Mouse (Mus musculus) large intestine, adult 2 months (tissue): ENCODE data around the gene Vmn1r10. TPM values are rescaled to one million over a fixed set of nuclear protein-coding genes. Genes with fewer than 3 reads are reported as not detected.

ENCODE experiments used
- DNase-seq: peaks from one replicate; pipeline ENCODE4 v3.0.0-alpha.2; 2012; ENCODE audit warnings: low read depth, low spot score
- WGBS: fragments of 180-500 bp; shearing (Covaris S2); methylation state at CpG from one replicate; pipeline ENCODE4 v1.1.7; 2018; 5-methylcytosine and 5-hydroxymethylcytosine counted together
- polyA plus RNA-seq: library from polyadenylated mRNA; depleted of rRNA; stranded (reverse); fragments of >200 nt; gene quantifications from 2 replicates; pipeline ENCODE4 v1.2.3, GENCODE M21; 2012; rRNA removed

Vmn1r10 gene
- polyA plus RNA-seq: not detected in 2 replicates

DNA sequence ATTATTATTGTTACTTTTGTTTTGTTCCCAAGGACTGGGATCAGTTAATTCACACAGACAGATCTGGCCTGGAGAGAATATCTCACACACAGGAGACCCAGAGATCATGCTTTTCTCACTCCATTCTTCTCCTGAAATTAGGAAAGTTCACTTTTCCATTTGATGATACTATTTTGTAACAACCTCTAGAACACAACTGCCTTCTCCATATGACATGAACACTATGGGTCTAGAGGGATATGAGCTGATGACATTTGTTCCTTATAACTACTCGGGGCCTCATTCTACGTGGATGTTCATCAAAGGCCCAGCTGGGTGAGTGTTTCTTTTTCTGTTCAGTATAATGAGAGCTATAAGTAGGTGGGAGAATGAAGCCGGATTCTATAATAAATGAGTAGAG is at the start of gene Vmn1r10:
TSS of gene Vmn1r10 (plus strand) at position 301 of the 400 bp plus-strand sequence.
- DNase-seq: no peak
- 85% methylated on average over 3 of the region's 3 CpGs for WGBS

DNA sequence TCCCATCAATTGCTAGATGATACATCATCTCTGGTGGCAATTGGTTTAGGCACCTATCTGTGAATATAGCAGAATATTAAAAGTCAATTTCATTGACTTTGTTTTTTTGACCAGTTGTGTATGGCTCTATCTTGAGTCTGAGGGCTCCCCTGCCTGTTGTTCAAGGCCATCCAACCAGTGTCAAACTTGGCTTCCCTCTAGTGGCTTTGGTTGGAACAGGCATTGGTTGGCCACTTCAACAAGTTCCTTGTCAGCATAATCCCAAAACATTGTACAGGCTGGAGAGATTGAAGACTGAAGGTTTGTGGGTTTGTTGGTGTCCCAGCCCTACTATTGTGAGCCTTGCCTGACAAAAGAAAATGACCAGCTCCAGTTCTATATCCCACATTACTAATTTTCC is 45.5 kb upstream of the Vmn1r10 start:
- no peak for DNase-seq

DNA sequence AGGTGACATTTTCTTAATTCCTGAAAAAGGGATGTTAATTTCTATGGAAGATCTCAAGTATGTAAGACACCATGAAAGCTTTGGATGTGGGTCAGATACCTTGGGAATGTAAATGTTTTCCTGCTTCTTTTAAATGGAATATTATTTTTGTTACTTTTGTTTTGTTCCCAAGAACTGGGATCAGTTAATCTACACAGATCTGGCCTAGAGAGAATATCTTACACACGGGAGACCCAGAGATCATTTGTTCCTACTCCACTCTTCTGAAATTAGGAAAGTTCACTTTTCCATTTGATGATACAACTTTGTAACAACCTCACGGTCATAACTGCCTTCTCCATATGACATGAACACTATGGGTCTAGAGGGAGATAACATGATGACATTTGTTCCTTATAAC is 42.8 kb upstream of the Vmn1r10 start, which contains the start of gene Vmn1r9:
TSS of gene Vmn1r9 (plus strand) at position 301 of the 400 bp plus-strand sequence.
- WGBS: 81% methylated on average over 2 of the region's 2 CpGs
- no peak for DNase-seq

DNA sequence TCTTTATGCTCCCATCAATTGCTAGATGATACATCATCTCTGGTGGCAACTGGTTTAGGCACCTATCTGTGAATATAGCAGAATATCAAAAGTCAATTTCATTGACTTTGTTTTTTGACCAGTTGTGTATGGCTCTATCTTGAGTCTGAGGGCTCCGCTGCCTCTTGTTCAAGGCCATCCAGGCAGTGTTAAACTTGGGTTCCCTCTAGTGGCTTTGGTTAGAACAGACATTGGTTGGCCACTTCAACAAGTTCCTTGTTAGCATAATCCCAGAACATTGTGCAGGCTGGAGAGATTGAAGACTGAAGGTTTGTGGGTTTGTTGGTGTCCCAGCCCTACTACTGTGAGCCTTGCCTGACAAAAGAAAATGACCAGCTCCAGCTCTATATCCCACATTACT is 2.9 kb upstream of the Vmn1r10 start:
- WGBS: 67% methylated on average over 1 of the region's 1 CpGs
- no peak for DNase-seq

DNA sequence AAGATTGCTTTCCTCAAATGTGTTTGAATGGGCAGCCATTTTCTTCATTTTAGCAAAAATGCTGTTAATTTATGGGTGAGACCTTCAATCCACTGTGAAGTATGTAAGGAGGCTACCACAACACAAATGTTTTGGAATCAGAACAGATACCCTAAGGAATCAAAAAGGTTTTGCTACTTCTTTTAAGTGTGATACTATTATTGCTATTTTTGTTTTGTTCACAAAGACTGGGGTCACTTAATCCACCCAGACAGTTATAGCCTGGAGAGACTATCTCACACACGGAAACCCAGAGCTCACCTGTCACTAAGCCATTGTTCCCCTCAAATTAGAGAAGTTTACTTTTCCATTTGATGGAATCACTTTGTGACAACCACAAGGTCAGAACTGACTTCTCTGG is 23.9 kb downstream of the Vmn1r10 start, which contains the start of gene Vmn1r11:
TSS of gene Vmn1r11 (plus strand) at position 301 of the 400 bp plus-strand sequence.
- 59% methylated on average over 1 of the region's 1 CpGs for WGBS
- no peak for DNase-seq

DNA sequence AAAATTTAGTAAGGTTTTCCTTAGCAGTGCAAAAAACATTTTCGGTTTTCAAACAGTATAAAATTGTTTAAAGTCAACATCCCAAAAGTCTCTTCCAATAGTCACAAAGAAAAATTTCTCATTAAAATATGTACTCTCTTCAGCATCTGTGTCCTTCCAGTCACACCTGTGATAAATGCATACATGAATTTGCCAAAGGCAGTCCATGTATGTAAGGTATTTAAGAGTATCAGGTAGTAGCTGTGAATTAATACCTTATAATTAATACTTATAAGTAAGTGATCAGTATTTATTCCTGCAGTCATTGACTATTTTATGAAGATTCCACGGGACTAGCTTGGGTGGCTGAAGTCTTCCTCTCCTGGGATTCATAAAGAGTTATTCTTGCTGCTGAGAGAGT is 47.4 kb downstream of the Vmn1r10 start, which contains the start of gene Vmn1r12:
TSS of gene Vmn1r12 (plus strand) at position 301 of the 400 bp plus-strand sequence.
- 67% methylated on average over 2 of the region's 2 CpGs for WGBS
- no peak for DNase-seq

Other genes with a start within 250 kb of the Vmn1r10 start
- gene Nt5c3, start 185.5 kb upstream of the Vmn1r10 start, polyA plus RNA-seq: 10.5 and 13.4 TPM in 2 replicates
- gene Vmn1r4, start 185.4 kb upstream of the Vmn1r10 start, polyA plus RNA-seq: 0.07 TPM in 1 of 2 replicates, not detected in the other
- not detected in 2 replicates for gene Vmn1r5, start 139.2 kb upstream of the Vmn1r10 start, polyA plus RNA-seq
- not detected in 2 replicates for gene Vmn1r6, start 112.2 kb upstream of the Vmn1r10 start, polyA plus RNA-seq
- not detected in 2 replicates for gene Vmn1r7, start 84.1 kb upstream of the Vmn1r10 start, polyA plus RNA-seq
- gene Vmn1r8, start 77.2 kb upstream of the Vmn1r10 start, polyA plus RNA-seq: not detected in 2 replicates
- not detected in 2 replicates for gene Vmn1r9, start 42.7 kb upstream of the Vmn1r10 start, polyA plus RNA-seq
- gene Vmn1r11, start 24.0 kb downstream of the Vmn1r10 start, polyA plus RNA-seq: not detected in 2 replicates
- gene Vmn1r12, start 47.5 kb downstream of the Vmn1r10 start, polyA plus RNA-seq: not detected in 2 replicates
- not detected in 2 replicates for gene Vmn1r13, start 93.8 kb downstream of the Vmn1r10 start, polyA plus RNA-seq
- gene Vmn1r14, start 122.2 kb downstream of the Vmn1r10 start, polyA plus RNA-seq: not detected in 2 replicates
- not detected in 2 replicates for gene Vmn1r15, start 148.5 kb downstream of the Vmn1r10 start, polyA plus RNA-seq
- not detected in 2 replicates for gene Vmn1r16, start 220.0 kb downstream of the Vmn1r10 start, polyA plus RNA-seq